Mouse (Mus musculus): ENCODE measurements around the gene Taco1.

GRCm38 (mm10) chr11:106016440-106016839, 49.4 kb upstream of the Taco1 start:
- no peak for TF ChIP-seq POLR2A (IDR thresholded peaks at IDR 0.05; ENCODE audit: control insufficient read depth, extremely low read depth, insufficient read depth, low read length, poor library complexity)
- no peak for TF ChIP-seq CTCF (IDR thresholded peaks at IDR 0.05; ENCODE audit: borderline replicate concordance, control insufficient read depth, extremely low read depth, insufficient read depth, low read length, poor library complexity)
